Mouse (Mus musculus) megakaryocyte, embryonic 14.5 days (primary cell): ENCODE results near the gene Eme2. TPM values are rescaled to one million over a fixed set of nuclear protein-coding genes. Genes with fewer than 3 reads are reported as not detected.

Source experiments
- H3K27me3 ChIP-seq: replicated peaks from 2 replicates; pipeline ENCODE3; 2012; ENCODE audit warnings: inconsistent platforms
- H3K36me3 ChIP-seq: replicated peaks from 2 replicates; pipeline ENCODE3; 2012; ENCODE audit warnings: low read length, inconsistent platforms, mixed read lengths
- H3K4me1 ChIP-seq: 2 replicates; pipeline ENCODE4 v1.6.1; 2012; ENCODE audit warnings: inconsistent platforms
- H3K4me3 ChIP-seq: replicated peaks from 2 replicates; pipeline ENCODE3; 2012; ENCODE audit warnings: moderate library complexity, mild to moderate bottlenecking, inconsistent platforms
- H3K9me3 ChIP-seq: 2 replicates; pipeline ENCODE4 v1.6.1; 2012; ENCODE audit warnings: inconsistent platforms
- FLI1 ChIP-seq: IDR thresholded peaks from 2 replicates; pipeline ENCODE4 v1.6.1; 2012; ENCODE audit warnings: low read length, inconsistent platforms, mixed read lengths
- GATA1 ChIP-seq: IDR thresholded peaks from 3 replicates; pipeline ENCODE4 v1.6.1; 2012; ENCODE audit warnings: mixed read lengths, low read length, inconsistent platforms, borderline replicate concordance
- polyA plus RNA-seq: library from polyadenylated mRNA; stranded (reverse); fragments of >175 nt; gene quantifications from 2 replicates; pipeline ENCODE4 v1.2.3, GENCODE M21; 2012; ENCODE audit warnings: low replicate concordance; ENCODE audit not compliant: insufficient read depth

Gene Eme2
- polyA plus RNA-seq, 1 experiment = 5.8 TPM

GRCm38 (mm10) chr17:24929506-24929905 is 34.6 kb upstream of the Eme2 start:
- H3K27me3 ChIP-seq = no peaks in the 10 kb centered on the region
- TF ChIP-seq GATA1 = no peak
- TF ChIP-seq FLI1 = no peak
- no peaks in the 10 kb centered on the region for H3K9me3 ChIP-seq
- H3K36me3 ChIP-seq = peaks cover 71% of the 10 kb centered on the region
- peaks cover 38% of the 10 kb centered on the region for H3K4me1 ChIP-seq
- peak overlapping the region; percentile 18 for H3K4me3 ChIP-seq

DNA sequence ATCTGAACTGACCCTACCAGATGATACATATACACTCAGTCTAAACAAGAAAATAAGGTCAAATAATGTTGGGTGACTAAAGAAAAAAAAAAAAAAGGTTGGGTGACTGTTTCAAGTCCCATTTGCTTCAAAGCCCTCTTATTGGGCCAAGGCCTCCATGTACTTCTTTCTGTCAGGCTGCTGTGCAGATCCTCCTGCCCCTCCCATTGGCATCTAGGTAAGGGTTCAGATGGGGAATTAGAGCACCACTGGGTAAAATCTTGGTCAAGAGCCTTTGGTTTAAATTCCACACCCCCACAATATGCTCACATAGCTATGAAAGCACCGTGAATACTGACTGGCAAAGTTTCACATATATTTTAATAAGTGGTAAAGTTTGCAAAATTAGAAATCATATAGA is 28.4 kb upstream of the Eme2 start:
- H3K4me3 ChIP-seq = no peak overlapping the region
- H3K36me3 ChIP-seq = peaks cover 96% of the 10 kb centered on the region
- H3K4me1 ChIP-seq = peaks cover 4% of the 10 kb centered on the region; the same call in 1 of the 2 replicates
- no peaks in the 10 kb centered on the region for H3K27me3 ChIP-seq
- TF ChIP-seq FLI1 = no peak
- TF ChIP-seq GATA1 = no peak
- no peaks in the 10 kb centered on the region for H3K9me3 ChIP-seq

GRCm38 (mm10) chr17:24913984-24914383 is 19.1 kb upstream of the Eme2 start:
- peak overlapping the region; percentile 81 for H3K4me3 ChIP-seq
- H3K4me1 ChIP-seq = peaks cover 68% of the 10 kb centered on the region
- H3K9me3 ChIP-seq = no peaks in the 10 kb centered on the region
- TF ChIP-seq FLI1 = no peak
- TF ChIP-seq GATA1 = no peak; the same call in 2 of the 3 replicates
- H3K27me3 ChIP-seq = no peaks in the 10 kb centered on the region
- peaks cover 99% of the 10 kb centered on the region for H3K36me3 ChIP-seq

GRCm38 (mm10) chr17:24907591-24907990 is 12.7 kb upstream of the Eme2 start:
- Histone ChIP-seq H3K4me1 (peaks cover 46% of the 10 kb centered on the region), H3K9me3 (no peaks in the 10 kb centered on the region), H3K36me3 (peaks cover 100% of the 10 kb centered on the region), H3K27me3 (no peaks in the 10 kb centered on the region), H3K4me3 (no peak overlapping the region)
- TF ChIP-seq FLI1 = no peak
- no peak for TF ChIP-seq GATA1

DNA sequence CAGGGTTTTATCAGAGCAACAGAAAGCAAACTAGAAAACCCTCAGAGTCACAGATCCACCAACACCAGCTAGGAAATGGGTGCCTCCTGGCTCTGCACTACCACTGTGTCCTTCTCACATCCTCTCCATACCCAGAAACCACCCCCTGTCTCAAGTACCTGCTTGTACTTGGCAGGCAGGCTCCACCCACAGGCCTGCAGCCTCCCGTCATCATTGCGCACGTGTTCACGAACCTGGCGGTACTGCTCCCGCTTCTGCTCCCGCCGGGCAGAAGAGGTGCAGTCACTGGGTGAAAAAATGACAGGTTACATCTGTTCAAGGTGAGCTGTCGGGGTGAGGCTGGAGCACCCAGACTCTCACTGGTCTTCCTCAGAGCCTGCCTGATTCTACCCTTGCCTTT is 8.9 kb upstream of the Eme2 start:
- Histone ChIP-seq H3K36me3 (peaks cover 100% of the 10 kb centered on the region), H3K27me3 (no peaks in the 10 kb centered on the region), H3K4me3 (no peak overlapping the region), H3K4me1 (peaks cover 35% of the 10 kb centered on the region), H3K9me3 (no peaks in the 10 kb centered on the region)
- TF ChIP-seq GATA1 (no peak), FLI1 (no peak)

GRCm38 (mm10) chr17:24902671-24903474 is 8.0 kb upstream of the Eme2 start:
- Histone ChIP-seq H3K9me3 (no peaks in the 10 kb centered on the region), H3K4me1 (peaks cover 31% of the 10 kb centered on the region), H3K27me3 (no peaks in the 10 kb centered on the region), H3K36me3 (peaks cover 100% of the 10 kb centered on the region), H3K4me3 (no peak overlapping the region)
- no peak for TF ChIP-seq FLI1
- no peak for TF ChIP-seq GATA1

- Histone ChIP-seq H3K36me3 (peaks cover 100% of the 10 kb centered on the region), H3K27me3 (no peaks in the 10 kb centered on the region), H3K9me3 (no peaks in the 10 kb centered on the region), H3K4me3 (no peak overlapping the region), H3K4me1 (peaks cover 37% of the 10 kb centered on the region)
- TF ChIP-seq FLI1 (no peak), GATA1 (no peak)
Observed at GRCm38 (mm10) chr17:24902124-24902523, 7.2 kb upstream of the Eme2 start.

DNA sequence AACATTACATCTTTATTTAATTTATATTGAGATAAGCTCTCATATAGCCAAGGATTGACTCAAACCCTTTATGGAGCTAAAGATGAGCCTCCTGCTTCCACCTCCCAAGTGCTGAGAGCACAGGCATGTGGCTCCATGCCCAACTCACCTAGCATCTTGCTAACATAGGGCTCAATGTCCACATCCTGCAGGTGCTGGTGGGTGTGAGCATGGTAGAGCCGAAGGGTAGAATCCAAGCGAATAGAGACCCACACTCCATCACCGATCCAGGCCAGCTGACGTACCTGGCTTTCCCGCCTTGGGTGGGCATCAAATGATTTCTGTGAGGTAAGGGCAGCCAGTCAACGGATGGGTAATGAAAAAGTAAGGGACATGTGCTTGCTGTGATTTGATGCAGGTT is 5.1 kb upstream of the Eme2 start:
- H3K9me3 ChIP-seq = no peaks in the 10 kb centered on the region
- TF ChIP-seq GATA1 (no peak), FLI1 (no peak)
- peaks cover 85% of the 10 kb centered on the region for H3K36me3 ChIP-seq
- no peak overlapping the region for H3K4me3 ChIP-seq
- H3K4me1 ChIP-seq = peaks cover 57% of the 10 kb centered on the region
- H3K27me3 ChIP-seq = no peaks in the 10 kb centered on the region

DNA sequence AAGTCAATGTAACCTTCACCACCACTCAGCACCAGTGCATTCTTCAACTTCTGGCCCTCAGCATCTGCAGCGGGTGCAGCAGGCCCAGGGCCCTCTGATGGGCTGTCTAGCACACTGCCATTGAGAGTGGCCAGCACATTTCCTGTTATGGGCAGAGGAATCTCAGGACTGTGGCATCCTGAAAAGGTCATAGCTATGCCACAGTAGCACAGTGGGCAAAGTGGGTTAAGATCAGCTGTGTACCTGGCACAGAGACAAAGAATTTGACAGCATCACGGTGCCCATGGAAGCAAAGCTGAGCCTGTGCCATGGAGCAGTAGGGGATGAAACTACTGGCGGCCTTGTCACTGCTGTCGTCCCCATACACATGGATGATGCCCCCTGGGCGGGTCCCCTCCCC is 4.3 kb upstream of the Eme2 start:
- H3K4me3 ChIP-seq = no peak overlapping the region
- H3K36me3 ChIP-seq = peaks cover 76% of the 10 kb centered on the region
- no peaks in the 10 kb centered on the region for H3K27me3 ChIP-seq
- H3K4me1 ChIP-seq = peaks cover 63% of the 10 kb centered on the region
- TF ChIP-seq FLI1 (no peak), GATA1 (no peak)
- H3K9me3 ChIP-seq = no peaks in the 10 kb centered on the region

DNA sequence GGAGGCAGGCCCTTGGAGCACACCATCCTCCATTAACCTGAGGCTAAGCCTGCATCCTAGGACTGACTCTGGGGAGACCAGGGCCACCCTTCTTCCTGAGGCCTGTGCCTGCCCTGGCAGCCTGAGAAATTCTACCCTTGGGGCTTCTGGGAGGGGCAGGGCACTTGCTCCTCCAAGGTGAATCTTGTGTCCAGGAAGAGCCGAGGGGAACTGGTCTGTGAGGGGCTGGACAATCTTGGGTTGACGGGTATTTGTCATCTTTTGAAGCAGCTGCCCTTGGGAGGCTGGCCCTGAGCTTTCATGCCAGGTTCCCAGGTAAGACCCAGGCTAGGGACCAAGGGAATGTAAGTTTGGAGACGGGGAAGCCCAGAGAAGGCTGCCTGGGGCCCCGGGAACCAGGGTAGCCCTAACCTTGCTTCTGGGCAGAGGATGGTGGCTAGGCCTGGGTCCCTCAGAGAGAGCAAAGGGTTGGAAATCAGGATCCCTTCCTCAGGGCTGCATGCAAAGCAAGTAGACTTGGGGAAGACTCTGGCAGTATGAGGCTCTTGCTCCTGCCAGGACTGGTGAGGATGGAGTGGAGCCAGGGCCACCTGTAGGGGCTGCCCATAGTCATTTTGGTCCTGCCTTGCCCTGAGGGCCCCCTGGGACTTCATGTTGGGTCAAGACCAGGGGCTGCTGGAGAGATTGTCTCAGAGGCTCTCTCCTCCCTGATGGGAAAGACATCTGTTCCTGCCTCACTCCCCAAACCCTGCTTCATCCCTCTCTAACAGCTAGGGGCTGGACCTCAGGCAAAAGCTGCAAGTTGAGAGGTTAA is 3.4 kb upstream of the Eme2 start:
- peak overlapping the region; percentile 25 for H3K4me3 ChIP-seq
- peaks cover 63% of the 10 kb centered on the region for H3K4me1 ChIP-seq
- H3K36me3 ChIP-seq = peaks cover 75% of the 10 kb centered on the region
- TF ChIP-seq GATA1 (no peak), FLI1 (no peak)
- no peaks in the 10 kb centered on the region for H3K9me3 ChIP-seq
- no peaks in the 10 kb centered on the region for H3K27me3 ChIP-seq
